Mouse (Mus musculus) embryo, embryonic 10 days (tissue): ENCODE results near the gene Atp6v0e2.

Experiments
- DNase-seq: peaks from one replicate; pipeline ENCODE4 v3.0.0-alpha.2; 2015; ENCODE audit warnings: low spot score

Gene Atp6v0e2

DNA sequence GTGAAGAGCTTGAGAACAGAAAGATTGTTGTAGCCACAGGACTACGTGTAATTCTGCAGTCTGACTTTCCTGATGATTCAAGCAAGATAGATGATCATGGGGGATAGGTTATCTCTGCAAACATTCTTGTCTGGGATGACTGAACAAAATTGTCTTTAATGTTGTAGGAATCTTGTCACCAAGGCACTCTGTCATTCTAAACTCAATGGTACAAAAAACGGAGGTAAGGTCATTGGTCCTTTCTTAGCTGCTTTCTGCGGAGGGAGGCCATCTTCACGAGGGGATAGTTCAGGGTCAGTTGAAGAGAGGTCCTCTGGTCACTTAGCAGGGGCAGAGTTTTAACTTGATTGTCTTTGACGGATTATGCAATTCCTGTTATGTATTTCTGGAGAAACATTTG lies 41.3 kb downstream of the Atp6v0e2 start:
- no peak for DNase-seq

DNA sequence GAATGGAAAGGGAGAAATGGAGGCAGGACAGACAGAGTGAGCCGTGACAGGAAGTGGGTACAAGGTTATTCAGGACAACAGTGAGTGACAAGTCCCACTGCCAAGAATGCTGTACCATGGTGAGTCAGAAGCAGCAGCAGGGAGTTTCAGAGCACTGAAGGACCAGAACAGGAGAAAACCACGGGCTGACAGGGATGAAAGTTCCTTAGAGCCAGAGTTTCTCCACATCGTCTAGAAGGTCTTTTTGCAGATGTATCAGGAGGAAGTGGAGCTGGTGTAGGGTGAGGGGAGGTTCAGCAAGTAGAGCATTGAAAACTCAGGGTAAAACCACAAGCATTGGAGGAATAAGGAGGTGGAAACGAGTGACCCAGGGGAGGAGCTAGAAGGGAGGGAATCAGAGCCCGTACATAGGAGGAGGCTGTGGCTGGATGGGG lies 41.8 kb downstream of the Atp6v0e2 start:
- no peak for DNase-seq

DNA sequence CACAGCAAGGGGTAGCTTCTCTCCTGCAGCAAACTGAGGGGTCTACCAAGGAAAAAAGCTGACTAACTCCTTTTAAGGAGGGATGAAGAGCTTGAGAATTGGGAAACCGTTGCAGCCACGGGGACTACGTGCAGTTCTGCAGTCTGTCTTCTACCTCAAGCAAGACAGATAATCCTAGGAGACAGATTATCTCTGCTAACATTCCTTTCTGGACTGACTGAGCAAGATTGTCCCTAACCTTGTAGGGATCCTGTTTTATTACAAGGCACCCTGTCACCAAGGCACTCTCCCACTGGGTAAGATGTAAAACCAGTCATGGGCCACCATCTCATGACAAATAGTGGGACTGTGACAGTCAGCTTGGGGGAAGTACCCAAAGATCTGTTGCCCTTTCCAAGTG lies 43.8 kb downstream of the Atp6v0e2 start:
- no peak for DNase-seq

DNA sequence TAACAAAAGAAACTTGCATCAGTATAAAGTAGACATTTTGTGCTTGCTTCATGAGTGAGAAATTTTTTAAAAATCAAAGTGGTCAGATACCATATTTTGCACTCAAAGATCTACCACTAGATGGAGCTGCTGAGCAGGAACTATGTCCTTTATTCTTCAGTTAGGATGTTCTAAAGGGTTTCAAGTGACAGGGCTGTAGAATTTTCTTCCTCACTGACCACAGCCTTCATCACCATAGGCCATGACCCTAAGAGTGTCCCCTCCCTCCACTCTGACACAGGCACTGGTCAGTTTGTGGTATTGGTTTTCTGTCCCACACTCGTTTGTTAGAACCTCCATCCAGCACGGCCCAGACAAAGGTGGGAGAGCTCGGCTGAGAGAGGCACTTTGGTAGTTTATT lies 44.6 kb downstream of the Atp6v0e2 start:
- DNase-seq, result peak; percentile 87

DNA sequence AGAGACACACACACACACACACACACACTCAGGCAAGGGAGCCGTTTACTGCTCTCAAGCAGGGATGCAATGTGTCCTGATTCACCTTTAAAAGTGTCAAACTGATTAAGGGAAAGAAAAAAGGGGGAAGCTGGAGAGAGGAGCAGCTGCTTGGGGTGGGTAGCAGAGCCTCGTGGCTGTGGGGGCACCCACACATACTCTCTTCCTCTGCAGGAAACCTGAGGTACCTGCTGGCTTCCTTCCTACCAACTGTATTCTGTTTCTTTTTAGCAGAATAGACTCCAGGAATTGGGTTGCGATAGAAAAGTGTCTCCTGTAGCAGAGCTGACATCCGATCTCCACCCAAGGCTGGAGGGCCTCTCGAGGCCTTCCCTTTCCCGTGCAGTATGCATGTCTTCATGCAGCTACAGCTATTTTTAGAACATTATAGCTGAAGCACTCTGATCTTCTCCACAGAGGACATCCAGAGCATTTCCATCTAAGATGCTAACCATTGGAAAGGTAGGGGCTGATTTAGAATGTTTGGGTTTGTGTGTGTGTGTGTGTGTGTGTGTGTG lies 51.9 kb downstream of the Atp6v0e2 start, which contains the start of gene Gm45021:
TSS of gene Gm45021 (plus strand) at position 417 of the 557 bp plus-strand sequence.
- no peak for DNase-seq
